Mouse (Mus musculus) granulocyte monocyte progenitor cell, adult 5-6 weeks (primary cell): ENCODE measurements around the gene Mob3b. TPM values are rescaled to one million over a fixed set of nuclear protein-coding genes. Genes with fewer than 3 reads are reported as not detected.

Experiments
- ATAC-seq: replicated peaks from 2 replicates; pipeline ENCODE4 v1.8.0; 2016; ENCODE audit warnings: mild to moderate bottlenecking, moderate TSS enrichment, inconsistent platforms; ENCODE audit not compliant: poor library complexity, severe bottlenecking
- total RNA-seq, 2 experiments: library from RNA; stranded (forward) in 1 of 2; stranded (reverse) in 1 of 2; fragments of 200-712, 200-1000 nt in 1 of 2; fragments of >200 nt in 1 of 2; fragmentation: Nextera tagmentation in 1 of 2; gene quantifications; 2 replicates each; pipeline ENCODE4 v1.2.3; 2014 to 2017

Mob3b gene
- total RNA-seq (2014; fragmentation: Nextera tagmentation) (1.4 and 7.8 TPM in 2 replicates), total RNA-seq (2017) (0.77 and 2.2 TPM in 2 replicates)

- peak; percentile 74 for ATAC-seq
Observed at GRCm38 (mm10) chr4:35156751-35157611, at the start of gene Mob3b. Mob3b (minus strand) TSS chr4:35157484.

GRCm38 (mm10) chr4:35204659-35205058, 47.4 kb upstream of the Mob3b start:
- no peak for ATAC-seq

GRCm38 (mm10) chr4:35203724-35204123, 46.4 kb upstream of the Mob3b start:
- no peak for ATAC-seq

- no peak for ATAC-seq
Observed at GRCm38 (mm10) chr4:35201700-35202099, 44.4 kb upstream of the Mob3b start.

- ATAC-seq, result no peak
Observed at GRCm38 (mm10) chr4:35192725-35193124, 35.4 kb upstream of the Mob3b start.

GRCm38 (mm10) chr4:35189794-35190193, 32.5 kb upstream of the Mob3b start:
- ATAC-seq, result no peak

GRCm38 (mm10) chr4:35187617-35188326, 30.5 kb upstream of the Mob3b start:
- no peak for ATAC-seq

- ATAC-seq, result no peak
Observed at GRCm38 (mm10) chr4:35177926-35178645, 20.8 kb upstream of the Mob3b start.

- no peak for ATAC-seq
Observed at GRCm38 (mm10) chr4:35175566-35175965, 18.3 kb upstream of the Mob3b start.

- no peak for ATAC-seq
Observed at GRCm38 (mm10) chr4:35173551-35173950, 16.3 kb upstream of the Mob3b start.

- ATAC-seq, result no peak
Observed at GRCm38 (mm10) chr4:35172471-35172870, 15.2 kb upstream of the Mob3b start.

- no peak for ATAC-seq
Observed at GRCm38 (mm10) chr4:35169571-35170125, 12.4 kb upstream of the Mob3b start.

- no peak for ATAC-seq
Observed at GRCm38 (mm10) chr4:35167855-35168254, 10.6 kb upstream of the Mob3b start.

GRCm38 (mm10) chr4:35165947-35166346, 8.7 kb upstream of the Mob3b start:
- ATAC-seq, result peak; percentile 49

- ATAC-seq, result peak; percentile 78
Observed at GRCm38 (mm10) chr4:35165275-35165674, 8.0 kb upstream of the Mob3b start.

- ATAC-seq, result peak; percentile 65
Observed at GRCm38 (mm10) chr4:35157815-35158214, 531 bp upstream of the Mob3b start.

- peak; percentile 57 for ATAC-seq
Observed at GRCm38 (mm10) chr4:35156149-35156611, 1.1 kb downstream of the Mob3b start.

GRCm38 (mm10) chr4:35155132-35155922, 2.0 kb downstream of the Mob3b start:
- 0 out of 2 replicates have a peak, but pooled peaks have one; percentile 10 for ATAC-seq

GRCm38 (mm10) chr4:35154051-35154450, 3.2 kb downstream of the Mob3b start:
- no peak for ATAC-seq
